Mouse (Mus musculus) cerebellum, adult 2 months (tissue): ENCODE measurements around the gene Hs1bp3. TPM values are rescaled to one million over a fixed set of nuclear protein-coding genes. Genes with fewer than 3 reads are reported as not detected.

Source experiments
- DNase-seq, 2 experiments: peaks; one replicate each; pipeline ENCODE4 v3.0.0; 2021
- H3K27ac ChIP-seq: fragments of 200-500 bp; 2 replicates; pipeline ENCODE4 v1.5.1; 2012; ENCODE audit warnings: low read length, control low read depth, inconsistent platforms; ENCODE audit not compliant: insufficient read depth
- H3K27me3 ChIP-seq: fragments of 200-500 bp; 2 replicates; pipeline ENCODE4 v1.6.1; 2012; ENCODE audit warnings: inconsistent platforms, mild to moderate bottlenecking, low read length, moderate library complexity; ENCODE audit not compliant: control insufficient read depth, insufficient read depth
- H3K4me1 ChIP-seq: fragments of 200-500 bp; 2 replicates; pipeline ENCODE4 v1.6.1; 2011; ENCODE audit warnings: low read length; ENCODE audit not compliant: control insufficient read depth, insufficient read depth
- H3K4me3 ChIP-seq: fragments of 200-500 bp; replicated peaks from 2 replicates; pipeline ENCODE3; 2011; ENCODE audit warnings: mild to moderate bottlenecking, low read depth, low read length, control low read depth; ENCODE audit not compliant: insufficient read depth
- CTCF ChIP-seq: fragments of 200-500 bp; IDR thresholded peaks from 2 replicates; pipeline ENCODE4 v1.5.1; 2011; ENCODE audit warnings: low read depth, mild to moderate bottlenecking, control low read depth, low read length, moderate library complexity, borderline replicate concordance; ENCODE audit not compliant: insufficient read depth
- POLR2A ChIP-seq: fragments of 200-500 bp; IDR thresholded peaks from 2 replicates; pipeline ENCODE4 v1.6.1; 2011; ENCODE audit warnings: low read length, control low read depth, borderline replicate concordance; ENCODE audit not compliant: insufficient read depth
- WGBS: fragments of 180-500 bp; shearing (Covaris S2); methylation state at CpG from one replicate; pipeline ENCODE4 v1.1.7; 2018; 5-methylcytosine and 5-hydroxymethylcytosine counted together
- polyA plus RNA-seq: library from polyadenylated mRNA; depleted of rRNA; stranded (reverse); fragments of >200 nt; gene quantifications from 2 replicates; pipeline ENCODE4 v1.2.3, GENCODE M21; 2012

Gene Hs1bp3
- polyA plus RNA-seq, 1 experiment = 15.8 TPM

GRCm38 (mm10) chr12:8333617-8334016, 20.4 kb downstream of the Hs1bp3 start:
- 85% methylated on average over 8 of the region's 8 CpGs for WGBS
- Histone ChIP-seq H3K27me3 (no peaks in the 10 kb centered on the region), H3K4me3 (no peak overlapping the region), H3K4me1 (peaks cover 9% of the 10 kb centered on the region), H3K27ac (no peak overlapping the region)
- DNase-seq = no peak
- TF ChIP-seq CTCF (no peak), POLR2A (no peak)

GRCm38 (mm10) chr12:8334261-8334660, 21.0 kb downstream of the Hs1bp3 start:
- Histone ChIP-seq H3K27ac (no peak overlapping the region), H3K27me3 (no peaks in the 10 kb centered on the region), H3K4me1 (peaks cover 9% of the 10 kb centered on the region), H3K4me3 (no peak overlapping the region)
- 50% methylated on average over 4 of the region's 4 CpGs for WGBS
- TF ChIP-seq CTCF (no peak), POLR2A (no peak)
- DNase-seq = peak in 1 of 2 experiments; percentile 53

- no peak overlapping the region for H3K4me3 ChIP-seq
- TF ChIP-seq POLR2A = no peak
- no peak for TF ChIP-seq CTCF
- H3K27me3 ChIP-seq = no peaks in the 10 kb centered on the region
- 92% methylated on average over 2 of the region's 2 CpGs for WGBS
- H3K4me1 ChIP-seq = peaks cover 9% of the 10 kb centered on the region
- H3K27ac ChIP-seq = no peak overlapping the region
- DNase-seq = no peak
Measured at GRCm38 (mm10) chr12:8335503-8335902, 22.3 kb downstream of the Hs1bp3 start.

- H3K27ac ChIP-seq = no peak overlapping the region
Measured at GRCm38 (mm10) chr12:8336601-8337285, 23.5 kb downstream of the Hs1bp3 start.

GRCm38 (mm10) chr12:8337286-8338060, 24.2 kb downstream of the Hs1bp3 start:
- Histone ChIP-seq H3K4me1 (peaks cover 5% of the 10 kb centered on the region), H3K4me3 (no peak overlapping the region), H3K27ac (no peak overlapping the region), H3K27me3 (no peaks in the 10 kb centered on the region)
- WGBS = 59% methylated on average over 12 of the region's 12 CpGs
- DNase-seq = peak in 1 of 2 experiments; percentile 15
- TF ChIP-seq POLR2A (no peak), CTCF (no peak)

More at GRCm38 (mm10) chr12:8336601-8337285, 23.5 kb downstream of the Hs1bp3 start:
- Histone ChIP-seq H3K4me3 (no peak overlapping the region), H3K27me3 (no peaks in the 10 kb centered on the region), H3K4me1 (peaks cover 9% of the 10 kb centered on the region)
- TF ChIP-seq CTCF (no peak), POLR2A (no peak)
- no peak for DNase-seq
- 92% methylated on average over 10 of the region's 10 CpGs for WGBS

- H3K27ac ChIP-seq = no peak overlapping the region
- no peak for TF ChIP-seq CTCF
- H3K4me1 ChIP-seq = peaks cover 5% of the 10 kb centered on the region
- H3K4me3 ChIP-seq = no peak overlapping the region
- 41% methylated on average over 4 of the region's 4 CpGs for WGBS
- no peaks in the 10 kb centered on the region for H3K27me3 ChIP-seq
- peak in 1 of 2 experiments; percentile 6 for DNase-seq
Measured at GRCm38 (mm10) chr12:8338491-8338890, 25.3 kb downstream of the Hs1bp3 start.

- Histone ChIP-seq H3K27ac (no peak overlapping the region), H3K4me1 (peaks cover 3% of the 10 kb centered on the region), H3K4me3 (no peak overlapping the region), H3K27me3 (no peaks in the 10 kb centered on the region)
- no peak for DNase-seq
- WGBS = 81% methylated on average over 8 of the region's 8 CpGs
- TF ChIP-seq POLR2A (no peak), CTCF (no peak)
Measured at GRCm38 (mm10) chr12:8338918-8339317, 25.7 kb downstream of the Hs1bp3 start.
